ENCODE assay signal across 16 mouse cellular contexts in the genomic region with DNA sequence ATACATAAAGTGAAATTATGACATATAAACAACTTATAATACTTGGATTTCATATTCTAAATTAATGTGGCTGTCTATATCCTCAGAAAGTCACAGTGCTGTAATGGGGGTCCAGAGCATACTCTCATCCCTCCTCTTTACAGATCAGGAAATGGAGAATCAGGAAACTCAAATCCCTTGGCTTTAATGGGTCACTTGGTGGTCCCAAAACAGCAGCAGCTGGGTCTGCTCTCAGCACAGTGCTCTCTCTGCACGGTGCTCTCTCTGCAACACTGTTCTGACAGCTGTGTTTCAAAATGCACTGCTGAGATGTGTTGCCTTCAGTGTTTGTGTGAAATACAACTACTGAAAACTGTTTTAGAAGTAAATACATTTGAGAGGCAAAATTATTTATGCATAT.
"Had no signal": no experiment of that assay in that cellular context is flagged by ENCODE, and none has a peak within 500 bp of the region (broad histone marks: within the 10 kb centered on the region; RNA-seq: fewer than 3 reads in every experiment).

No protein-coding gene starts in this region.

- H3K27me3 ChIP-seq: kidney, embryonic 15.5 days; liver, embryonic 13.5 days had no signal

- H3K9ac ChIP-seq: kidney, embryonic 15.5 days; liver, embryonic 13.5 days had no signal

- H3K27ac ChIP-seq: kidney, embryonic 15.5 days; left cerebral cortex, adult 2 months; liver, embryonic 13.5 days had no signal

- H3K4me1 ChIP-seq: kidney, embryonic 15.5 days; liver, embryonic 13.5 days had no signal

- H3K9me3 ChIP-seq: kidney, embryonic 15.5 days; liver, embryonic 13.5 days had no signal

- H3K4me2 ChIP-seq: kidney, embryonic 15.5 days; liver, embryonic 13.5 days; midbrain, embryonic 11.5 days had no signal

- H3K4me3 ChIP-seq: kidney, embryonic 15.5 days; left cerebral cortex, adult 2 months; liver, embryonic 13.5 days had no signal

- H3K36me3 ChIP-seq: kidney, embryonic 15.5 days; liver, embryonic 13.5 days had no signal

- DNase-seq: kidney, adult 11 months; kidney, adult 8-10 months; kidney, postnatal 10 days; kidney, postnatal 36 days; layer of hippocampus, postnatal 36 days; liver, embryonic 13.5 days; lung, adult 2 months; midbrain, embryonic 14.5 days; right cerebral cortex, adult 18-20 months; right cerebral cortex, postnatal 14 days; right cerebral cortex, postnatal 4 days; thymus, adult 18-20 months; thymus, postnatal 36 days had no signal
